Mouse (Mus musculus) kidney, embryonic 16.5 days (tissue): Measurements from ENCODE around the gene Foxn3. TPM values are rescaled to one million over a fixed set of nuclear protein-coding genes. Genes with fewer than 3 reads are reported as not detected.
A peak's percentile ranks its signal among the peaks of the same experiment; 100 is the strongest.

Experiments
- ATAC-seq: fragments of 200-750 bp; cut with Nextera tagmentation; 2 replicates; pipeline ENCODE4 v1.8.0; 2017; ENCODE audit warnings: moderate TSS enrichment; ENCODE audit not compliant: low FRiP score, low TSS enrichment
- H3K27ac ChIP-seq: fragments of 300-500 bp; sonication (generic); 2 replicates; pipeline ENCODE4 v1.5.1; 2014; ENCODE audit warnings: low read length
- H3K27me3 ChIP-seq: fragments of 300-500 bp; sonication (generic); 2 replicates; pipeline ENCODE4 v1.6.1; 2014; ENCODE audit warnings: low read length, control low read depth, mixed read lengths; ENCODE audit not compliant: insufficient read depth
- H3K36me3 ChIP-seq: fragments of 300-500 bp; sonication (generic); 2 replicates; pipeline ENCODE4 v1.6.1; 2014; ENCODE audit warnings: low read length, control low read depth, mixed read lengths; ENCODE audit not compliant: insufficient read depth
- H3K4me1 ChIP-seq: fragments of 300-500 bp; sonication (generic); 2 replicates; pipeline ENCODE4 v1.6.1; 2014; ENCODE audit warnings: low read length, control low read depth, mixed read lengths; ENCODE audit not compliant: insufficient read depth
- H3K4me2 ChIP-seq: fragments of 300-500 bp; sonication (generic); replicated peaks from 2 replicates; pipeline ENCODE4 v1.6.1; 2014; ENCODE audit warnings: low read depth, low read length
- H3K4me3 ChIP-seq: fragments of 300-500 bp; sonication (generic); 2 replicates; pipeline ENCODE4 v1.5.1; 2014; ENCODE audit warnings: mild to moderate bottlenecking, low read length
- H3K9ac ChIP-seq: fragments of 300-500 bp; sonication (generic); replicated peaks from 2 replicates; pipeline ENCODE4 v1.6.1; 2014; ENCODE audit warnings: low read length
- H3K9me3 ChIP-seq: fragments of 300-500 bp; sonication (generic); 2 replicates; pipeline ENCODE4 v1.6.1; 2016; ENCODE audit warnings: low read length, control low read depth
- WGBS: fragments of 180-500 bp; shearing (Covaris S2); extraction: QIAGEN DNeasy Blood & Tissue Kit; methylation state at CpG from one replicate; pipeline ENCODE4 v1.1.7; 2014; 5-methylcytosine and 5-hydroxymethylcytosine counted together
- polyA plus RNA-seq: library from polyadenylated mRNA; unstranded; fragments of >200 nt; fragmentation: Nextera tagmentation; extraction: Ambion mirVana; gene quantifications from 2 replicates; pipeline ENCODE4 v1.2.1, GENCODE M21; 2015

Gene Foxn3
- polyA plus RNA-seq, 1 experiment from 2014 or later = 54.0 TPM

DNA sequence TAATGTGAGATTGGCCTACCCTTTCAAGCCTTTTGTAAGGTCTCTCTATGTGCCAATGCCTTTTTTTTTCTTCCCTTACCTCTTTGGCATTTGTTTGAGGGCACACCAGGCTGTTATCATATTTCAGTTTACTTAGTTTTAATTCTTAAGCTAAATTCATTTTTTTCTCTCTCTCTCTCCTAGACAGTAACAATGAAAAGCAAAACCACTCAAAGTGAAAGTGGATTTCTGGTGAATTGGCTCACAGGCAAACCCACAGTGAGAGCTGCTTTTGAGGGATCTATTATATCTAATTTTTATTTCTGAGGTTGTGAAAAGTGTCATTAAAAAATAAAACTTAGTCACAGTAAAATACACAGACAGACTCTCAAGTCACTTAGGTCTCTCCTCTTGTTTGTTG is 101.1 kb downstream of the Foxn3 start:
- Histone ChIP-seq H3K27me3 (no peaks in the 10 kb centered on the region), H3K27ac (no peak overlapping the region), H3K9me3 (no peaks in the 10 kb centered on the region), H3K4me3 (no peak overlapping the region), H3K4me2 (no peak overlapping the region), H3K9ac (no peak overlapping the region), H3K4me1 (peaks cover 2% of the 10 kb centered on the region; the same call in 1 of the 2 replicates), H3K36me3 (no peaks in the 10 kb centered on the region)
- ATAC-seq = no peak

DNA sequence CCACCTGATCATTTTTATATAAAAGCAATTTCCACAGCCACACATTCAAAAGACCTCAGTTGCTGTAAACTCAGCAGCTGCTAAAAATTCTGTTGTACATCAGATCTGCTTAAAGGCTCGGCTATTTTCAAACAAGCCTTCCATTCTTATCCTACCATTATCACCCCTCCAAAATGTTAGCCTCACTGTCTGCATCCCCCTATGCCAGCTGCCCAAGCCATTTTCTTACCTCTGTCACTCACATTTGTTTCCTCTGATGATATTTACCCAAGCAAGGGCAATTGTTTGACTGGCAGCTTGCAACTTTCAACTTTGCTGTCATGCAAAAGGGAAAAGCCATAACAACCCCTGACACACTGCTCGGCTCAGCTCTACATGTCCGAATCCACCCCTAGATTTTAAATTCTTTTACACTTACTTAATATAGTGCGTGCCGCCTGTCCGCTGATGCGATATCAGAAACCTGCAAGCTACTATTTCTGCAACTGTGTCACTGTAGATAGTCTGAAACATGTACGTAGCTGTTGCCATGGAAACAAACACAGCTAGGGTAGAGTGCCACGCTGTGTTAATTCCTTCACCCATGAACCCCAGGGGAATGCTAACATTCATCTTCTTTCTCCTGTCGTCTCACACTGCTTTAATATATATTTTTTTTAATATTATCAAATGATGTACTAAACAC is 105.7 kb downstream of the Foxn3 start:
- no peaks in the 10 kb centered on the region for H3K36me3 ChIP-seq
- 60% methylated on average over 10 of the region's 10 CpGs for WGBS
- H3K27me3 ChIP-seq = no peaks in the 10 kb centered on the region
- ATAC-seq = no peak
- H3K9me3 ChIP-seq = no peaks in the 10 kb centered on the region
- H3K4me1 ChIP-seq = peaks cover 8% of the 10 kb centered on the region; the same call in 1 of the 2 replicates
- H3K9ac ChIP-seq = no peak overlapping the region
- no peak overlapping the region for H3K27ac ChIP-seq
- H3K4me2 ChIP-seq = no peak overlapping the region
- H3K4me3 ChIP-seq = no peak overlapping the region

DNA sequence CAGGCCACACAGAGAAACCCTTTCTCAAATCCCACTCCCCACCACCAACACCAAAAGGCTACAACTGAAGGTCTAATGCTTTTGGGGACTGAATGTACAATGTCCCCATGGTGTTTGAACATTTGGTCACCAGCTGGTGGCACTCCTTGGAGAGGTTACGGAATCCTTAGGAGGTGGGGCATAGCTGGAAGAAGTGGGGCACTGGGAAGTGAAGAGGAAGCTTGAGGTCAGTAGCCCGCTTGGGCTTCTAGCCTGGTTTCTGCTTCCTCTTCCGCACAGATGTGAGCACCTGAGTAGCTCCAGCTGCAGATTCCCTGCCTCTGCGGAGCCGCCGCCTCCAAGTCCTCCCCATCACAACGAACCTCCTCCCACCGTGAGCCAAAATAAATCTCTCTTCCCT is 107.8 kb downstream of the Foxn3 start:
- ATAC-seq = no peak
- no peak overlapping the region for H3K4me3 ChIP-seq
- H3K4me2 ChIP-seq = no peak overlapping the region
- no peaks in the 10 kb centered on the region for H3K36me3 ChIP-seq
- WGBS = 84% methylated on average over 8 of the region's 8 CpGs
- no peak overlapping the region for H3K27ac ChIP-seq
- H3K27me3 ChIP-seq = no peaks in the 10 kb centered on the region
- peaks cover 8% of the 10 kb centered on the region; the same call in 1 of the 2 replicates for H3K4me1 ChIP-seq
- H3K9me3 ChIP-seq = no peaks in the 10 kb centered on the region
- H3K9ac ChIP-seq = no peak overlapping the region

DNA sequence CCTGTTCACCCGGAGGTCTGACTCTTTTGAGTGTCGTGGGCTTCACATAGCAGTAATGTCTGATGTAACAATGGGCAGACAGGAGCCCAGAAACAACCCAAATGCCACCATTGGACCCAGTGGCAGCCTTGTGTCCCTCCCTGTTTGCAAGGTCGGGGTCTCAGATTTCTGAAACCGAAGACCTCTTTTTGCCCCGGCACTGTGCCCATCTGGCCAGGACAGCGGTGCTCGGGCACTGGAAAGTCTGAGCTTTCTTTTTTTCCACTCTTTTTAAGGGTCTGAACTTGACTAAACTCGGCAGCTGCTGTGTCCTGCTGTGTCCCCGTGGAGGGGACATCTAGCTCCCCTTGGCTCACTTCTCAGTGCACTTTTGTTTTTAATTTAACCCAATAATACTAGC is 109.0 kb downstream of the Foxn3 start:
- H3K27ac ChIP-seq = no peak overlapping the region
- H3K4me1 ChIP-seq = peaks cover 8% of the 10 kb centered on the region; the same call in 1 of the 2 replicates
- no peaks in the 10 kb centered on the region for H3K27me3 ChIP-seq
- no peak overlapping the region for H3K4me3 ChIP-seq
- 30% methylated on average over 9 of the region's 9 CpGs for WGBS
- no peak overlapping the region for H3K9ac ChIP-seq
- no peaks in the 10 kb centered on the region for H3K36me3 ChIP-seq
- peak; percentile 70; the same call in 1 of the 2 replicates for ATAC-seq
- no peaks in the 10 kb centered on the region for H3K9me3 ChIP-seq
- no peak overlapping the region for H3K4me2 ChIP-seq

DNA sequence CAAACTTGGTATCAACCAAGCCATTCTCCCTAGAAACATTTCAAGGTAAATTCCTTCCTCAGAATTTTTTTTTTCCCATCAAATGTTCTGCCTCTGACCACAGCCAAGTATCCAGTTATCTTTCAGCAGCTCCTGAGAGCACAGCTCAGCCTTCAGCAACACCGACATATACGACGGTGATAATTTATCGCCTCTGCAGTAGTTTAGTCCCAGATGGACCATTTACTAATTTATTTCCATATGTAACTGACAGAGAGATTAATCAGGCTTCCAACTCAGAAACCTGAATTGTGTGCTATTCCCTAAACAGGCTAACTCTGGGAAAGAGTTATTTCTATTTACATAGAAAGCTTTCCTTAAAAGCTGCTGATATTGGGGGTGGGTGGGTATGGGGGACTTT is 109.6 kb downstream of the Foxn3 start:
- no peak overlapping the region for H3K9ac ChIP-seq
- H3K4me1 ChIP-seq = peaks cover 8% of the 10 kb centered on the region; the same call in 1 of the 2 replicates
- no peak for ATAC-seq
- no peaks in the 10 kb centered on the region for H3K27me3 ChIP-seq
- WGBS = 36% methylated on average over 4 of the region's 4 CpGs
- no peaks in the 10 kb centered on the region for H3K9me3 ChIP-seq
- H3K36me3 ChIP-seq = no peaks in the 10 kb centered on the region
- no peak overlapping the region for H3K4me2 ChIP-seq
- H3K4me3 ChIP-seq = no peak overlapping the region
- H3K27ac ChIP-seq = no peak overlapping the region

DNA sequence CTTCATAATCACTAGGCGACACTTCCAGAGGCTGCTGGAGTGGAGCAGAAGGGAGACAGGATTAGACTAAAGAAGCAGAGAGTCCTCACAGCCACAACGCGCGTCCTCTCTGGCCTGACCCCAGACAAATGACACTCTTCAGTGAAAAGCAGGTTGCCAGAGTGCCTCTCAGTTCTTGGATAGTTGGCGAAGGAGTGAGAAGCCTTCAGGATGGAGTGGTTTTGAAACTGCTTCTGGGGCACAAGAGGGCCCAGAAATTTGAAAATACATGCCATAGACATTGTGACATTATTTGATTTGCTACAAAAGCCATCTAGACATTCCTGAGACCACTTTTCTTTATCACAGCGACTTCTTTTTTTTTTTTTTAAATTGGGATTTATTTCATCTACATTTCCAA is 113.3 kb downstream of the Foxn3 start:
- WGBS = 97% methylated on average over 6 of the region's 6 CpGs

DNA sequence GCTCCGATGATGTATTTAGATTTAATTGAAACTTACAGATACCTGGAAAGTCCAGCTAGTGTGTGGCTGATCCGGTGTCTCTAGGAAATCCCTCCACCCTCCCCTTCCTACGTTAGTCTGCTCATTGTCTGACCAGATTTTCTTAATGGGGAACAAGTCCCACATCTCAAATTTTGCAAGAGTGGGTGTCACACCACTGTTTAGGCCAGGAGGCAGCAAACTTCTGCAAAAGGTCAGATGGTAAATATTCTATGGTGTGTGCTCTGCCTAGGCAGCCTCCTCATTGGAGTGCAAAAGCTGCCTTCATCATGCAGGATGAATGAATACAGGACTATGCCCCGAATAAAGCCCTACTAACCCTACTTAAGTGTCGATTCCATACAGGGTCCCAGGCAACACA is 115.6 kb downstream of the Foxn3 start:
- Histone ChIP-seq H3K36me3 (no peaks in the 10 kb centered on the region), H3K4me3 (no peak overlapping the region), H3K27me3 (no peaks in the 10 kb centered on the region), H3K9me3 (no peaks in the 10 kb centered on the region), H3K9ac (no peak overlapping the region), H3K27ac (no peak overlapping the region), H3K4me1 (0 out of 2 replicates have a peak, but pooled peaks cover 2% of the 10 kb centered on the region), H3K4me2 (no peak overlapping the region)
- WGBS = 91% methylated on average over 5 of the region's 5 CpGs
- ATAC-seq = no peak

More for the DNA sequence above, 113.3 kb downstream of the Foxn3 start:
- ATAC-seq = no peak
- no peaks in the 10 kb centered on the region for H3K9me3 ChIP-seq
- H3K36me3 ChIP-seq = no peaks in the 10 kb centered on the region
- H3K27ac ChIP-seq = no peak overlapping the region
- 0 out of 2 replicates have a peak, but pooled peaks cover 8% of the 10 kb centered on the region for H3K4me1 ChIP-seq
- no peak overlapping the region for H3K9ac ChIP-seq
- no peaks in the 10 kb centered on the region for H3K27me3 ChIP-seq
- no peak overlapping the region for H3K4me2 ChIP-seq
- no peak overlapping the region for H3K4me3 ChIP-seq

DNA sequence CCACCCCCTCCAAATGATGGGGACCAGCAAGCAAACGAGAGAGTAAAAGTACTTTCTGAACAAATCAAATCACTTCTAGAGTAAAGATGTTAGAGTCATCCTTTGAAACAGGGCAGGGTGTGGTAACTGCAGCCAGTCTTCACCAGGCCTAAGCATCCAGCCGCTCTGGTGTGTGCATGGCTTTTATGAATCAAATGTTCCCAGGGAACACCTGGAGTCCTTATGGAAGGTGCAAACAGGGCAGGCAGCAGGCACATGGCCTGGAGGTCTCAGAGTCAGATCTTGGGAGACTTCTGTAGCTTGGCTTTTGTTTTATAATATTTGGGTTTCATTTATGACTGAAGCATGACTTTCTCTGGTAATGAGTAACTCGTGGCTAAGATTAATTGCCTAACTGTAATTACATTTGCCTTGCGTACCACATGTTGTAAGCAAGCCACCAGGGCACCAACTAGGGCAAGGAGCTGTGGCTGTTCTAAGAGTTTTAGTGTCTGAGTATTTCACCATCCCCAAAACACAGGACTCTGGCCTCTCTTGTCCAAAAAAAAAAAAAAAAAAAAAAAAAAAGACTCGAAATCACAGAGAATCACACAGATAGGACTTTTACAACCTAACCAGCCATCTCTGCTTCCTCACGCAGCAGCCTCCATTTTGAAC is 118.2 kb downstream of the Foxn3 start:
- no peak overlapping the region for H3K9ac ChIP-seq
- WGBS = 71% methylated on average over 6 of the region's 6 CpGs
- no peak overlapping the region for H3K4me2 ChIP-seq
- ATAC-seq = no peak
- no peaks in the 10 kb centered on the region for H3K36me3 ChIP-seq
- no peaks in the 10 kb centered on the region for H3K9me3 ChIP-seq
- peak overlapping the region; percentile 40; the same call in 1 of the 2 replicates for H3K27ac ChIP-seq
- no peaks in the 10 kb centered on the region for H3K27me3 ChIP-seq
- H3K4me1 ChIP-seq = 0 out of 2 replicates have a peak, but pooled peaks cover 2% of the 10 kb centered on the region
- no peak overlapping the region for H3K4me3 ChIP-seq

DNA sequence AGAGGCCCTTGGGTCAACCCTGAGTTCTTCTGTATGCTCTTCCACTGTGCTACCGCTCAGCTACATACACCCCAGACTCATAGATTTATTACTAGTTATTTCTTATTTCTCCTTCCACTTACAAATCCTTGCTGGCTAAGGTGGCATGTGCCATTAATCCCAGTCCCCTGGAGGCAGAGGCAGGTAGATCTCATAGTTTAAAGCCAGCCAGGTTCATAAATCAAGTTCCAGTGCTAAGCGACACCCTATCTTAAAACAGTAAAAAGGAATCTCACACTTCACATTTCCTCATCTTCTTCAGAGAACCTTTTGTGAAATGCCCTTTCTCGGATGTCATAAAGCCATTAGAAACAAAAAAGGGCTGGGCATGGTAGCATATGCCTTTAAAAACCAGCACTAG is 120.6 kb downstream of the Foxn3 start:
- Histone ChIP-seq H3K4me3 (no peak overlapping the region), H3K9me3 (no peaks in the 10 kb centered on the region), H3K27ac (no peak overlapping the region), H3K4me2 (no peak overlapping the region), H3K9ac (no peak overlapping the region), H3K36me3 (no peaks in the 10 kb centered on the region), H3K4me1 (0 out of 2 replicates have a peak, but pooled peaks cover 2% of the 10 kb centered on the region), H3K27me3 (no peaks in the 10 kb centered on the region)
- ATAC-seq = no peak
- 89% methylated on average over 3 of the region's 3 CpGs for WGBS

DNA sequence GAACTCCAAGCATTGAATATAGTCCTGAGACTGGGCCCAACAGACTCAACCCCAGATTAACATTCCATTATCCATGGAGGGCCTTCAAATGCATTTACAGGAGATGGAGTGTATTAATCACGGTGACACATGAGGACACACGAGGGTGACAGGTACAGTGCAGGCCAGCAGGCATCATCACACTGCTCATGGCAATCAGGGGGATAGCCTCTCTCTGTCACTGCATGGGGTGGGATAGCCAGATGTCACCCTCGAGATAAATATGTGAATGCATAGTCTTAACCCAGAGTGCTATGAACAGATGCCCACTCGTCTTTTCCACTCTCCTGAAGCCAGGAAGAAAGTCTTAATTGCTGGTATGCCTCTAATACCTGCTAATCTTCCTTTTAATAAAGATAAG is 122.4 kb downstream of the Foxn3 start:
- ATAC-seq = no peak
- no peak overlapping the region for H3K9ac ChIP-seq
- 89% methylated on average over 4 of the region's 4 CpGs for WGBS
- H3K27ac ChIP-seq = no peak overlapping the region
- no peak overlapping the region for H3K4me3 ChIP-seq
- no peak overlapping the region for H3K4me2 ChIP-seq
- H3K27me3 ChIP-seq = no peaks in the 10 kb centered on the region
- 0 out of 2 replicates have a peak, but pooled peaks cover 2% of the 10 kb centered on the region for H3K4me1 ChIP-seq
- no peaks in the 10 kb centered on the region for H3K36me3 ChIP-seq
- H3K9me3 ChIP-seq = no peaks in the 10 kb centered on the region
